Mouse (Mus musculus): ENCODE results near the gene Arap2.

Arap2 gene

GRCm38 (mm10) chr5:62765784-62766701 lies at the start of gene Arap2:
Gene Arap2 (minus strand): TSS chr5:62766159.
- DNase-seq (ENCODE audit: low spot score in 2 of 2) = peak; percentile 55 to 60

GRCm38 (mm10) chr5:62815741-62816140 lies 49.8 kb upstream of the Arap2 start:
- peak; percentile 25 to 36 for DNase-seq (ENCODE audit: low spot score in 2 of 2)

- no peak for DNase-seq (ENCODE audit: low spot score in 2 of 2)
Observed at GRCm38 (mm10) chr5:62814072-62814414, 48.1 kb upstream of the Arap2 start.

DNA sequence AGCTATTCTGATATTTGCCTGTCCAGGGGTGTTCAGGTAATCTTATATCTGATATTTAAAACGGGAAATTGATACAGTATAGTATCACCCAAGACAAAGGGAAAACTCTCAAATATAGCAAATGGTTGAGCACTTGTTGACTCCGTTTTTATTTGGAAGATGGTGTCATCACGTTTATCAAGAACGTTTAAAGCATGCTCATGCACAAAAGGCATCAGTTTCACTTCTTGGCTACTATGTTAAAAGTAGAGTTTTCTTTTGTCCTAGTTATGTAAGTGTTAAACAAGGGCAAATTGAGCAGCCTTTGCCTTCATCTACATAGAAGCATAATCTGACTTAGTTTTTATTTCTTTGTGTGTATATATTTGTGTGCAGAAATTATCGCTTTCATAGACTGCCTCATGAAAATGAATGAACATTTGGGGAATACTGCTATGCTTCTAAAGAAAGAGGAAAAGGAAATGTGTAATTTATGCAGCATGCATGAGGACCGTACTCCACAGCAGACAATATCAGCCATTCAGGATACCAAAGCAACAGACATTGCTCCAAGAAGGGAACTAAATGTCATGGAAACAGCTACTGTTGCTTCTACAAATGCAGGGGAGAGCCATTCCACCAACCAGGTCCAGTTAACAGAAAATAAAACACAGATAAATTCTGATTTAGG lies 47.6 kb upstream of the Arap2 start, which contains the start of gene Dthd1:
TSS of gene Dthd1 (plus strand) at position 422 of the 670 bp plus-strand sequence.
- no peak for DNase-seq (ENCODE audit: low spot score in 2 of 2)

DNA sequence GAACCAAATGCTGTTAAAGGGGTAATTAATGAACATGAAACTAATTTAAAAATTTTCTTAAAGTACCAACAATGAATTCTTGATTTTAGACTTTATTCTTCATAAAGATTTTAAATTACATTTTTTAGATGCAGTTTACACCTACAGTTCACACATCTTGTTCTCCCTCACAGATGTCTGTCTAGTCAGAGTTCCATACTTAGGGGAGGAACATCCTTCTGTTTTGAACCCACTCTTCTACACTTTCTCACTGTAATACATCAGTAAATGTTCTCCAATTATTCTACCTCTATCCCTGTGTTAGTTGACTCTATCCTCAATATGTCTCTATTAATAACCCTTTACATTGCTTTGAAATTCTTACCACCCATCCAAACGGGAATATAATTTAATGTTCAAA lies 26.8 kb upstream of the Arap2 start:
- DNase-seq (ENCODE audit: low spot score in 2 of 2) = no peak

DNA sequence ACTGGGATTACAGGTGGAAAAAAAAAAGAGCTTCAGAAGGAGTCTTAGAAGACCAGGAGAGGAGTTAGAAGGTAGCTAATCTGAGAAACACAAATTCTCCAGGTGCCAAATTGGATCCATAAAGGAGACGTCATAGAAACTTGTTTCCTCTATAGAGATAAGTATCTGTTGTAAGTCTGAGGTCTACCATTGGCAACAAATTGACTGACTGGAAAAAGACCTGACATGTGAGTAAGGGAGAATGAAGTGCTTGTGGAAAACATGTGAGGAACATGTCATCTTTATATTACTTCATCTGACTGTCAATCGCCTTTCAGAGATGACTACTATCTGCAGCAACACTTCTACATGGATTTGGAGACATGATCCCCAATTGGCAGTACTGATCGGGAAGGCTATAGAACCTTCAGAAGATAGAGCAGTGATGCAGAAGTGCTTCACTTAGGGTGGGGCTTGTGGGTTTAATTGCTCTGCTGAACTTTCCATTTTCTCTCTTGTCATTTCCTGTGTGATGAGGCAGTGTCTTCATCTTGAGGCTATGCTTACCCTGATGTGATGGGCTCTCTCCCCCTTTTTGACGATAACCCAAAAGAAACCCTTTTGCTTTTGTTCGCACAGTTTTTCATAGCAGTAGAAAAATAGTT lies 25.1 kb upstream of the Arap2 start:
- no peak for DNase-seq (ENCODE audit: low spot score in 2 of 2)

GRCm38 (mm10) chr5:62786809-62787208 lies 20.9 kb upstream of the Arap2 start:
- no peak for DNase-seq (ENCODE audit: low spot score in 2 of 2)

- no peak for DNase-seq (ENCODE audit: low spot score in 2 of 2)
Observed at GRCm38 (mm10) chr5:62778682-62779081, 12.7 kb upstream of the Arap2 start.

- DNase-seq (ENCODE audit: low spot score in 2 of 2) = peak in 1 of 2 experiments; percentile 55
Observed at GRCm38 (mm10) chr5:62777804-62778203, 11.8 kb upstream of the Arap2 start.

DNA sequence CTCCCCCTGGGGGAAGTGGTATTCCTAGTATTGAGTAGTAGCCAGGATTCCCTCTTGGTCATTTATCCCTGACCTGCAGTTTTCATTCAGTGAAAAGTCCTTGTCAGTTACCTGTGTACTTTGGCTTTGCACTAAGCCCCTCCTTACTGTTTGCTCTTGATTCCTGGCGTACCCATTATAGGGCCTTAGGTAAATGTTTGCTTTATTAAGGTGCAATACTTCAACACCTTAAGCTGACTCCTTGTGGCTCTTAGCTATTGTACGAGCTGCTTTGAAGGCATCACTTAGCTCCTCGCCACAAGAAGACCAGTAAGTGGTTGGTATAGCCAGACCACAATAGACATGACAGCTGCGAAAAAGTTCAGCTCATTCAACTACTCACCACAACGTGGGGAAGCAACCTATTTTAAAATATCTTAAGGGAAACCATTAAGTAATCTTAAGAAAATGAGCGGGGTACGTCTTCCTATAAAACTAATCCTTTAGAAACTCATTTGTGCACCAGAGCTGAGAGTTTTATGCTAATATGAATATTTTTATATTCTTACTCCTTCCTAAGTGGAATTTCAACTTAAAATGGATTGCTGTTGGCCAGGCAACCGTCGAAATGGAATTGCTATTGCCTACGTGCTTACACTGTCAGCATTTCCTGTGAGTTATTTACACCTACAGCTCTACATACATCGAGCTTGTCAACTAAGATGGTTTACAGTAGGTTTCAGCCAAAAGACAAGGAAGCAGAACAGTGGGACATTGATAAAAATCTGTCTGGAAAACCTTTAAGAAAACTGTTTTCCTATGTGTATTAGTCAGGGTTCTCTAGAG lies 6.0 kb upstream of the Arap2 start:
- DNase-seq (ENCODE audit: low spot score in 2 of 2) = no peak

- DNase-seq (ENCODE audit: low spot score in 2 of 2) = no peak
Observed at GRCm38 (mm10) chr5:62765459-62765783, 538 bp downstream of the Arap2 start.

DNA sequence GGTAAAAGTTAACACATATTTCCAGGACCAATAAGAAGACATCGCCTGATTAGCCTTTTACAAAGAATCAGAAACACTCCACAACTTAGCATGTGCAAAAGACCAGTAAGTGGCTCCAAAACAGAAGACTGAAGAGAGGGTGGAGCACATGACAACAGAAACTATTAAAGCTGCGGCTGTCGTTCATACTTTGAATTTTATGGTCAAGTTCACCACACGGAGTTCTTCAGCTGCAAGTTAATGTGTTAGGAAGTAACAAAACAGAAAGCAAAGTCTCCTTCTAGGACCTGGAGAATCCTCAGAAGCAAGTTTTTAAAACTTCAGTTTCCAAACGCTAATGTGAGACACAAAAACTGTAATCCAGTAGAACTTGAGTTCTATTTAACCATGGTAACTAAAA lies 1.8 kb downstream of the Arap2 start:
- no peak for DNase-seq (ENCODE audit: low spot score in 2 of 2)

DNA sequence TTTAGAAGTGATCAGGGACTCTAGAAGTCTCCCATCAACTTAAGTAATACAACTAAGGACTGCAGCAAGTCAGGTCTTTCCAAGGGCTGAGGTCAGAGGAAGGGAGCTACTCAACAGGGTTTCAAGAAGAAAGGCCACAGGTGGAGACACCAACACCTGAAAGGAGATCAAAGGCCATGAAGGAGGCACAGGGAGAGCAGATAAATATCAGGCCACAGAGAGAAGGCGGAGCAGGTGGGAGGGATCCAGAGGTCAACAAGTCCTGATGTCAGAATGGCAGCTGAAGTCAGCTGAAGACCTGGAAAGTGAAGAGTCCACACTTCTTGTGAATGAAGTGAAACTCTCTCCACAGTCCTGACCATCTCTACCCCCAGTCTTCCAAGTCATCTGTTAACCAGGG lies 2.9 kb downstream of the Arap2 start:
- no peak for DNase-seq (ENCODE audit: low spot score in 2 of 2)

GRCm38 (mm10) chr5:62762298-62762960 lies 3.5 kb downstream of the Arap2 start:
- DNase-seq (ENCODE audit: low spot score in 2 of 2) = no peak

DNA sequence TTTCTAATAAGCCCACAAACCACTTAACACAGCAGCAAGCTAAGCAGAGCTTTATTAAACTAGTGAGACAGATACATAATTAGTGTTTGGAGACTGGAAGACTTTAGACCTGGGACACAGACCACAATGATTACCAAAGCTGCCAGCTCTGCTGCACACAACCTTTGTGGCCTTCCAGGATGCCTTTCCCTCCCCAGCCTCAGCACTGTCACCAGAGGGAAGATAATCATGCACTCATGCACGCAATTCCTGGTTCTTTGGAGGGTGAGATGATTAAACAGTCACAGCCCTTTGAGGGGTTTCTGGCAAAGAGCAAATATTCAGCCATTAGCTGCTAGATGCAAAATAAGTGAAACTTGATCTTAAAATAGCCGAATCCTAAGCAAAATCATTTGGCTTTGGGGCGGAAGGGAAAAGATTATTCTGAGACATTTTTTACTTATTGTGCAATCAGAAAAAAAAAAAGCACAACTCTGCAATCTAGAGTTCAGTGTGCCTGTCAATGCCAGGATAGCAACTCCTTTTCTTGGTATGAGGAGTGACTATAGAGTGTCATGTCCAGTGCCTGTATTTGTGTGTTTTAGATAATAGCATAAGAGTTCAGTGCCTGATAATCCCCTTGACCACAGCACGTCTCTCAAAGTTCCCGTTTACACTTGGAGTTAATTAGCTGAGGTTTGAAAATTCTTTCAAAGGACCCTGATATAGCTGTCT lies 5.0 kb downstream of the Arap2 start:
- DNase-seq (ENCODE audit: low spot score in 2 of 2) = no peak

DNA sequence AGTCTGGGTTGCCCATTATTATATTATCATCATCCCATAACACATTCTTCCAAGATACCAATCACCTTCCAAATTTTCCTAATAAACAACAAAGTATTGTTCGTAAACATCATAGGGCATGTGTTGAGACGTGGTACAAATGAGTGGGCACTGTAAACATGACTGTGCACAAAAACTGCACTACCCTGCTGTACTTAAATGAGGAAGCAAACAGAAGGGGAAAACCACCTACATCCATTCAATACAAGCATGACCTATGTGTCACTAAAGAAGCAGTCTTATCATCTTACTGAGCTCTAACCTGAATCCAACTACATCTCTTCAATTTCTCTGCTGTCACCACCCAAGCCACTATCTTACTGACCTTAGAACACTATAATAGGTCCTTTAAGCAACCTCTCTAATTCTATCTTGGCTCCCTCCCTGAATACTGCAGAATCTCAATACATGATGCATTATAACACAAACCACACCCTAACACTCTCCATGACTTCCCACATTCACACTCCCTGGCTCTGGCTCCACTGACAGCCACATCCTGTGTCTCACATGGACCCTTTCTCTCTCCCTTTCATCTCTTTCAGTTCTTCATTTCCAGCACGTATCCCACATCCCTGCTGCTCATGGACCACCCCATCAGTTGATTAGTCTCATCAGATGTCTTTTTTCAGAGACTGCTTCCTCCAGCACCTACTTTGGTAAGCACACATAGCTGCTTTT lies 10.0 kb downstream of the Arap2 start:
- no peak for DNase-seq (ENCODE audit: low spot score in 2 of 2)

DNA sequence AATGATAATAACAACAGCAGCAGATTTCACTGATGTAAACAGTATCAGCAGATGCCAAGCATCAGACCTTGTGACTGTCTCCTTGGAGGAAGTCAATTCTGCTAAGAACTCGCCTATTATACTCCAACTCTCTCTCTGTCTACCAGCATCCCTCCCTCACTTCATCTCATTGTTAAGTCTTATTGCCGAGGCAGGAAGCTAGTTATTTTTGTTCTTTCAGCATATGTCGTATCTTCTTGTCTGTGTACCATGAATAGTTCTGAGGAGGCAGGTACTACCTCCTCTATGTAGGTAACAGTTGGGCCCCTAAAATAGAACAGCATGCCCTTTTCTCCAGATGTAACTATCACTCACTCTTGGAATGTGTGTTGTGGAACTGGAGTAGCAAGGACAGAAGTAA lies 13.0 kb downstream of the Arap2 start:
- no peak for DNase-seq (ENCODE audit: low spot score in 2 of 2)

GRCm38 (mm10) chr5:62751692-62752091 lies 14.3 kb downstream of the Arap2 start:
- no peak for DNase-seq (ENCODE audit: low spot score in 2 of 2)

DNA sequence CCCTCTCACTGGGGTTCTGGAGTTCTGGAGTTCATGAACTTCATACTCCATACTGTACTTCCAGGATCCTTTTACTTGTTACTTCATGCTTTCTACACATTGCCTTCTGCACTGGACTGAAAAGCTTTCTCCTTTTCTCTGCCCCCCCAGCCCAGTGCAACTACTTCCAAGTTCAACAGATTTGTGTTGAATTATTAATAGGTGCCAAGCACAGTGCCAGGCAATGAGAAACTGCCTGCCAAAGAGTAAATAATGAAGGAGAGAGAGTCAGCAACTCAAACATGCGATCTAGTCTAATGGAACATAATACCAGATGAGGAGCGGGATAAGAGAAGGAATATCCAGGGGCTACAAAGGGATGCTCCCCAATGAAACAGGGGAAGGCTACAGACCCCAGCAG lies 17.8 kb downstream of the Arap2 start:
- no peak for DNase-seq (ENCODE audit: low spot score in 2 of 2)

Measured in right cerebral cortex, adult 2 months (tissue).